Mouse (Mus musculus) cerebellum, adult 2 months (tissue): ENCODE data around the gene Gm45140. TPM values are rescaled to one million over a fixed set of nuclear protein-coding genes. Genes with fewer than 3 reads are reported as not detected.

Experiments used
- DNase-seq, 2 experiments: peaks; one replicate each; pipeline ENCODE4 v3.0.0; 2021
- H3K27ac ChIP-seq: fragments of 200-500 bp; 2 replicates; pipeline ENCODE4 v1.5.1; 2012; ENCODE audit warnings: low read length, control low read depth, inconsistent platforms; ENCODE audit not compliant: insufficient read depth
- H3K27me3 ChIP-seq: fragments of 200-500 bp; 2 replicates; pipeline ENCODE4 v1.6.1; 2012; ENCODE audit warnings: inconsistent platforms, mild to moderate bottlenecking, low read length, moderate library complexity; ENCODE audit not compliant: control insufficient read depth, insufficient read depth
- H3K4me1 ChIP-seq: fragments of 200-500 bp; 2 replicates; pipeline ENCODE4 v1.6.1; 2011; ENCODE audit warnings: low read length; ENCODE audit not compliant: control insufficient read depth, insufficient read depth
- H3K4me3 ChIP-seq: fragments of 200-500 bp; replicated peaks from 2 replicates; pipeline ENCODE3; 2011; ENCODE audit warnings: mild to moderate bottlenecking, low read depth, low read length, control low read depth; ENCODE audit not compliant: insufficient read depth
- CTCF ChIP-seq: fragments of 200-500 bp; IDR thresholded peaks from 2 replicates; pipeline ENCODE4 v1.5.1; 2011; ENCODE audit warnings: low read depth, mild to moderate bottlenecking, control low read depth, low read length, moderate library complexity, borderline replicate concordance; ENCODE audit not compliant: insufficient read depth
- POLR2A ChIP-seq: fragments of 200-500 bp; IDR thresholded peaks from 2 replicates; pipeline ENCODE4 v1.6.1; 2011; ENCODE audit warnings: low read length, control low read depth, borderline replicate concordance; ENCODE audit not compliant: insufficient read depth
- WGBS: fragments of 180-500 bp; shearing (Covaris S2); methylation state at CpG from one replicate; pipeline ENCODE4 v1.1.7; 2018; 5-methylcytosine and 5-hydroxymethylcytosine counted together
- polyA plus RNA-seq: library from polyadenylated mRNA; depleted of rRNA; stranded (reverse); fragments of >200 nt; gene quantifications from 2 replicates; pipeline ENCODE4 v1.2.3, GENCODE M21; 2012

The Gm45140 gene
- polyA plus RNA-seq, 1 experiment: 5.7 TPM

- no peak for TF ChIP-seq CTCF
- no peak for TF ChIP-seq POLR2A
- Histone ChIP-seq H3K27ac (peak overlapping the region; percentile 34), H3K27me3 (no peaks in the 10 kb centered on the region), H3K4me3 (peak overlapping the region; percentile 65), H3K4me1 (peaks cover 11% of the 10 kb centered on the region)
- DNase-seq: peak in 1 of 2 experiments; percentile 37
- under 1% methylated on average over 77 of the region's 77 CpGs for WGBS
Measured at GRCm38 (mm10) chr6:87810713-87811669, 24.6 kb downstream of the Gm45140 start.

- 37% methylated on average over 6 of the region's 6 CpGs for WGBS
- Histone ChIP-seq H3K4me3 (peak overlapping the region; percentile 65), H3K4me1 (peaks cover 14% of the 10 kb centered on the region), H3K27ac (no peak overlapping the region), H3K27me3 (no peaks in the 10 kb centered on the region)
- DNase-seq: peak in 1 of 2 experiments; percentile 14
- TF ChIP-seq POLR2A (no peak), CTCF (no peak)
Measured at GRCm38 (mm10) chr6:87810311-87810710, 25.3 kb downstream of the Gm45140 start.

GRCm38 (mm10) chr6:87809651-87810161 is 25.9 kb downstream of the Gm45140 start:
- peak overlapping the region; percentile 21 for H3K4me3 ChIP-seq

GRCm38 (mm10) chr6:87809144-87809543 is 26.5 kb downstream of the Gm45140 start:
- no peaks in the 10 kb centered on the region for H3K27me3 ChIP-seq
- H3K4me1 ChIP-seq: peaks cover 14% of the 10 kb centered on the region
- no peak for DNase-seq
- H3K27ac ChIP-seq: no peak overlapping the region
- WGBS: 88% methylated on average over 2 of the region's 2 CpGs
- TF ChIP-seq CTCF (no peak), POLR2A (no peak)
- H3K4me3 ChIP-seq: no peak overlapping the region

More at GRCm38 (mm10) chr6:87809651-87810161, 25.9 kb downstream of the Gm45140 start:
- H3K4me1 ChIP-seq: peaks cover 14% of the 10 kb centered on the region
- H3K27ac ChIP-seq: 0 out of 2 replicates have a peak overlapping the region, but pooled peaks have one; percentile 2
- peak; percentile 47 to 54 for DNase-seq
- 36% methylated on average over 6 of the region's 6 CpGs for WGBS
- TF ChIP-seq CTCF (no peak), POLR2A (no peak)
- no peaks in the 10 kb centered on the region for H3K27me3 ChIP-seq

- Histone ChIP-seq H3K4me3 (no peak overlapping the region), H3K4me1 (peaks cover 14% of the 10 kb centered on the region), H3K27ac (no peak overlapping the region), H3K27me3 (no peaks in the 10 kb centered on the region)
- no peak for DNase-seq
- no peak for TF ChIP-seq POLR2A
- WGBS: 55% methylated on average over 3 of the region's 3 CpGs
Measured at GRCm38 (mm10) chr6:87808521-87808920, 27.1 kb downstream of the Gm45140 start.

- no peak overlapping the region for H3K27ac ChIP-seq
- DNase-seq: no peak
- H3K27me3 ChIP-seq: no peaks in the 10 kb centered on the region
- H3K4me3 ChIP-seq: no peak overlapping the region
- H3K4me1 ChIP-seq: peaks cover 14% of the 10 kb centered on the region
- 88% methylated on average over 4 of the region's 4 CpGs for WGBS
- TF ChIP-seq POLR2A (no peak), CTCF (no peak)
Measured at GRCm38 (mm10) chr6:87807735-87808440, 27.7 kb downstream of the Gm45140 start.

- Histone ChIP-seq H3K4me1 (peaks cover 14% of the 10 kb centered on the region), H3K27me3 (no peaks in the 10 kb centered on the region), H3K4me3 (no peak overlapping the region), H3K27ac (no peak overlapping the region)
- peak in 1 of 2 experiments; percentile 42 for DNase-seq
- TF ChIP-seq CTCF: 0 out of 2 replicates have a peak, but pooled peaks have one; percentile 22
- no peak for TF ChIP-seq POLR2A
- 48% methylated on average over 2 of the region's 2 CpGs for WGBS
Measured at GRCm38 (mm10) chr6:87806857-87807256, 28.7 kb downstream of the Gm45140 start.

GRCm38 (mm10) chr6:87806028-87806427 is 29.6 kb downstream of the Gm45140 start:
- no peak overlapping the region for H3K27ac ChIP-seq
- no peak overlapping the region for H3K4me3 ChIP-seq
- no peak for DNase-seq
- H3K4me1 ChIP-seq: peaks cover 20% of the 10 kb centered on the region
- H3K27me3 ChIP-seq: no peaks in the 10 kb centered on the region
- 82% methylated on average over 2 of the region's 2 CpGs for WGBS
- no peak for TF ChIP-seq CTCF
- TF ChIP-seq POLR2A: no peak
